In genomic region chr9:50884093-50884492, GRCm38 (mm10) we compare ENCODE assay signal across 9 mouse cellular contexts. TPM values are rescaled to one million over a fixed set of nuclear protein-coding genes. Genes with fewer than 3 reads are reported as not detected.
DNase-seq lines count a peak whose midpoint lies in the region; ATAC-seq lines count a peak whose summit lies in the region.
"Had no signal": no experiment of that assay in that cellular context is flagged by ENCODE, and none has a peak within 500 bp of the region (broad histone marks: within the 10 kb centered on the region; RNA-seq: fewer than 3 reads in every experiment).

No protein-coding gene starts in this region.

- no peak overlapping the region for H3K4me2 ChIP-seq in intestine, embryonic 16.5 days (ENCODE audit: low read depth, low read length)

- H3K9ac ChIP-seq in intestine, embryonic 16.5 days (ENCODE audit: low read depth, low read length) = no peak overlapping the region

- H3K36me3 ChIP-seq in intestine, embryonic 16.5 days (ENCODE audit: control insufficient read depth, insufficient read depth, low read length) = peaks cover 7% of the 10 kb centered on the region; the same call in 1 of the 2 replicates

- 76% methylated on average over 8 of the region's 8 CpGs for WGBS in intestine, embryonic 16.5 days

- H3K27me3 ChIP-seq in intestine, embryonic 16.5 days (replicated peaks; ENCODE audit: control insufficient read depth, insufficient read depth, low read length) = no peaks in the 10 kb centered on the region

- peak overlapping the region; percentile 64; the same call in 1 of the 2 replicates for H3K27ac ChIP-seq in intestine, embryonic 16.5 days (ENCODE audit: low read length)

- no peak overlapping the region for H3K4me3 ChIP-seq in intestine, embryonic 16.5 days (ENCODE audit: low read length)

- H3K9me3 ChIP-seq in intestine, embryonic 16.5 days (ENCODE audit: control insufficient read depth, low read length) = no peaks in the 10 kb centered on the region

- peak; percentile 59 to 63 for DNase-seq in frontal cortex, postnatal 36 days (ENCODE audit: low spot score in 2 of 2)
- no peak for DNase-seq in frontal cortex, postnatal 25 days (ENCODE audit: low spot score in 2 of 2)
- peak; percentile 26 for DNase-seq in layer of hippocampus, adult 9-11 months
- DNase-seq in layer of hippocampus, postnatal 25 days (ENCODE audit: extremely low spot score in 1 of 2, low spot score in 1 of 2) = no peak
- peak; percentile 65 for DNase-seq in adipocyte (ENCODE audit: low spot score)
- DNase-seq in urinary bladder, adult 18-20 months (ENCODE audit: low spot score in 2 of 2) = no peak
- no peak for DNase-seq in urinary bladder, postnatal 10 days (ENCODE audit: low spot score)
- DNase-seq: retina, postnatal 1 day had no signal

- no peak for ATAC-seq in intestine, embryonic 16.5 days

- H3K4me1 ChIP-seq in intestine, embryonic 16.5 days (ENCODE audit: control insufficient read depth, insufficient read depth, low read length) = peaks cover 28% of the 10 kb centered on the region

RNA-seq across cellular contexts. Expression of gene Ppp2r1b, which starts 39.0 kb away (rescaled TPM):
- 10 to 100 TPM; 17.2 to 17.4 TPM for total RNA-seq in layer of hippocampus, postnatal 25 days (2021)
- 58.5 and 63.9 TPM in 2 replicates for polyA plus RNA-seq in intestine, embryonic 16.5 days (2015; fragmentation: Nextera tagmentation; extraction: Ambion mirVana)

Comparison
In these comparisons a context has a peak if more than half of its experiments do, and no peak if none do; other contexts are left out.
1. DNase-seq: peak in frontal cortex, postnatal 36 days (2 of 2), layer of hippocampus, adult 9-11 months (single experiment) and adipocyte (single experiment); none in frontal cortex, postnatal 25 days (0 of 2), layer of hippocampus, postnatal 25 days (0 of 2), urinary bladder, adult 18-20 months (0 of 2) and urinary bladder, postnatal 10 days (single experiment).